Mouse (Mus musculus): Measurements from ENCODE around the gene Fbxl17. TPM values are rescaled to one million over a fixed set of nuclear protein-coding genes. Genes with fewer than 3 reads are reported as not detected.

Gene Fbxl17
- polyA plus RNA-seq, 1 experiment from 2014 or later: 3.1 TPM

DNA sequence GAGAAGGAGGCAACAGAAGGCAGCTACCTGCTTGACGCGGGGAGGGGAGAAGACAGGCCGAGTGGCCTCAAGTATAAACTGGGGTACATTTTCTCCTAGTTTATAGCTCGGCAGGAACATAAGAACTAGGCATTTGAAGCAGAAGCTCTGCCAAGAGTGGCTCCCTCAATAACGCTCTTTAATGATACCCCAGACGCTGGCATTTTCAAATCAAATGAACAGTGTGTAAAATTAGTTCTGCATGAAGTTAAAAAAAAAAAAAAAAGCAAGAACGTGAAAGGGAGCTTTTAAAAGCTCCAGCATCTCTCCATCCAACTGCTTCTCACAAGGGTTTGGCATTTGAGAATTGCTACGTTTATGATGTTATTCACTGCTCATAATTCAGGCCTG is 423.8 kb downstream of the Fbxl17 start:
- Histone ChIP-seq H3K9ac (no peak overlapping the region), H3K4me3 (no peak overlapping the region), H3K9me3 (replicated peaks) (no peaks in the 10 kb centered on the region), H3K4me2 (no peak overlapping the region), H3K36me3 (no peaks in the 10 kb centered on the region), H3K27me3 (replicated peaks) (no peaks in the 10 kb centered on the region), H3K27ac (no peak overlapping the region), H3K4me1 (no peaks in the 10 kb centered on the region)
- WGBS (ENCODE audit: insufficient replicate concordance): 66% methylated on average over 8 of the region's 8 CpGs
- no peak for ATAC-seq

DNA sequence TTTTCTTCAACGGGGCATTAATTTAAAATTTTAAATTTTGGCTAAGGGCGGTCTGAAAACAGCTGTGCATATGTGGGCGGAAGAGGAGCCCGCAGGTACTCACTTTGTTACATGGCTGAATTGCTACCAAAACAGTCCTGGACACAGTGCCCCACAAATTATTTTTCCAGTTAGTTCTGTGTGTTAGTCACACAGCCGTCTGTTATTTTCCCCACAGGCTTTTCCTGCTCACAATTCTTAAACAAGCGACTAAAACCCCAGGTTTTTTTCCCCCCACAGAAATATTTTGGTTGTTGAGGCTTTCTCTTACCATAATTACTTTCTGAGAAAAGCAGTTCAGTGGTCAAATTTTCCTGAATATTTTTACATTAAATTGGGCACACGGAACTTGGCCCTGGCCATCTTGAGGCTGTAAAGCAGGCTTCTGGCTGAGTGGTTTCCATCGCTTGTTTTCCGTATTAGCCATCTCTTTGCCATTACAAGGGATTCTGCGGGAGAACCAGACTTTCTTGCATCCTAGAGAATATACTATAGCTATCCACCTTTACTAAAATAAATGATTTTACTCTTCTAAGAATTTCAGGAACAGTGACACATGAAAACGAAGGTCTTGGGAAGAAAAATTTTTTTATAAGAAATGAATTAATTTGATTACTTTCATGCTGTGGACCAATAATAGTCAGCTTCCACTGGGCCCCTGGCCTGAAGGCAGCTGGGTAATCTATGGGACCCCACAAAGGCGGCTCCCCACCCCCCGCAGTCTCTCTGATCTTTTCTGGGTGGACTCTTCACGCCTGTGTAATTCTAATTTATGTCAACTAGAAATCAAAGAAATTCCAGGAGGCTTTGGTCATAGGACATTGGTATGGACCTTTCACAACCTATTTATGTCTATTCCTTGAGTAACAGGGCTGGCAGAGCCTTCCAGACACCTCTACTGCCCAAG is 424.5 kb downstream of the Fbxl17 start:
- Histone ChIP-seq H3K27me3 (replicated peaks) (no peaks in the 10 kb centered on the region), H3K36me3 (no peaks in the 10 kb centered on the region), H3K9me3 (replicated peaks) (no peaks in the 10 kb centered on the region), H3K27ac (no peak overlapping the region), H3K4me3 (no peak overlapping the region), H3K4me1 (no peaks in the 10 kb centered on the region), H3K4me2 (no peak overlapping the region), H3K9ac (no peak overlapping the region)
- 80% methylated on average over 14 of the region's 14 CpGs for WGBS (ENCODE audit: insufficient replicate concordance)
- ATAC-seq: no peak

DNA sequence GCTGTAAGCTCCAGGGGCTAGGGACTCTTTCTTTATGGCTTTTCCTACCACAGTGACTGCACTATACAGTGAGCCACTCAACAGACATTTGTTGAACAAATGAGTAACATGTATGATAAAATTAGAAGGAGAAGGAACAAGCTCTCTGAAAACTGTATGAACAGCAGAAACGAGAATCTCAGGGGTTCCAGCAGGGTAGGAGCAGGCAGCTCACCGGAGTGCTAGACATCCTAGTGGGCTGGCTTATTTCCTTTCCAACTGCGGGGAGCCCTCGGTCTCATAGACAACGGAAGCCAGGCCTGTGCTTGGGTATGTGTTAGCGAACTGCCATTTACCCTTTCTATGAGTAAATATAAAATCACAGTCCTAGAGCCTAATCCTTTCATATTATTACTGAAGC is 426.5 kb downstream of the Fbxl17 start:
- no peak overlapping the region for H3K27ac ChIP-seq
- H3K36me3 ChIP-seq: no peaks in the 10 kb centered on the region
- H3K4me2 ChIP-seq: no peak overlapping the region
- H3K4me1 ChIP-seq: no peaks in the 10 kb centered on the region
- H3K27me3 ChIP-seq (replicated peaks): no peaks in the 10 kb centered on the region
- no peak overlapping the region for H3K9ac ChIP-seq
- no peak for ATAC-seq
- H3K4me3 ChIP-seq: no peak overlapping the region
- 70% methylated on average over 6 of the region's 6 CpGs for WGBS (ENCODE audit: insufficient replicate concordance)
- no peaks in the 10 kb centered on the region for H3K9me3 ChIP-seq (replicated peaks)

DNA sequence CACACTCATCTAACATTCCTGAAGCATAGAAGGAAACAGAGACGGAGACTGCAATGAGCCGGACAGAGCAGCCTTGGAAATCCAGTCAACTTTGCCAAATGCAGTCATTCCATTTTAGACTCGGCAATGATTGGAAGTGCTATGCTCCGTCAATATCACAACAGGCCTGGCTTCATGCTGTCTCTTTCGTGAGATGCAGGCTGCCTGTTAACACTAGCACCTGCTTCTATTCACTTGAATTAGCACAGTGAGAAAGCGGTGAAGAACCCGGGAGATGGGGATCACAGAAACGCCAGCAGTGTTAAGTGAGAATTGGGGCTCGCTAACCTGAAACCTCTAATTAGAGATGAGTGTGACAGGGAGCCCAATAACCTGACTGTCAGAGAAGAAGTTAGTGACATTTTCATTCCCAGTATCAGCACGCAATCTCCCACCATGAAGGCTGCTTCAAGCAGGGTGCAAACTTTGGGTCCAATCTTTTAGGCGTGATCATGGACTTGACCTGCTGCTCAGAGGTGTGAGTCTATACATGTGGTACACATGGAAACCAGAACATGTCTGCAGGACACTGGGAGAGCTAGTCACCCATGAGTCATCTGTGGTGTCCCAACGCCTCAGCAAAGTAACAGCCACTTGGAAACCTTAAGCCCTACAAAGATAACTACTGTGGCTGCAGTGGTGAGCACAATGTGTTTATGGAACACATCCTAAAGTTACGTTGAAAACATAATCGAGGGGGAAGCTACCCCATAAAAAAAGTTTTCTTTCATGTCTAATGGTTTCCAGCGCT is 428.5 kb downstream of the Fbxl17 start:
- Histone ChIP-seq H3K27ac (no peak overlapping the region), H3K36me3 (no peaks in the 10 kb centered on the region), H3K9ac (no peak overlapping the region), H3K9me3 (replicated peaks) (no peaks in the 10 kb centered on the region), H3K27me3 (replicated peaks) (no peaks in the 10 kb centered on the region), H3K4me3 (no peak overlapping the region), H3K4me1 (no peaks in the 10 kb centered on the region), H3K4me2 (no peak overlapping the region)
- no peak for ATAC-seq
- 78% methylated on average over 15 of the region's 15 CpGs for WGBS (ENCODE audit: insufficient replicate concordance)

DNA sequence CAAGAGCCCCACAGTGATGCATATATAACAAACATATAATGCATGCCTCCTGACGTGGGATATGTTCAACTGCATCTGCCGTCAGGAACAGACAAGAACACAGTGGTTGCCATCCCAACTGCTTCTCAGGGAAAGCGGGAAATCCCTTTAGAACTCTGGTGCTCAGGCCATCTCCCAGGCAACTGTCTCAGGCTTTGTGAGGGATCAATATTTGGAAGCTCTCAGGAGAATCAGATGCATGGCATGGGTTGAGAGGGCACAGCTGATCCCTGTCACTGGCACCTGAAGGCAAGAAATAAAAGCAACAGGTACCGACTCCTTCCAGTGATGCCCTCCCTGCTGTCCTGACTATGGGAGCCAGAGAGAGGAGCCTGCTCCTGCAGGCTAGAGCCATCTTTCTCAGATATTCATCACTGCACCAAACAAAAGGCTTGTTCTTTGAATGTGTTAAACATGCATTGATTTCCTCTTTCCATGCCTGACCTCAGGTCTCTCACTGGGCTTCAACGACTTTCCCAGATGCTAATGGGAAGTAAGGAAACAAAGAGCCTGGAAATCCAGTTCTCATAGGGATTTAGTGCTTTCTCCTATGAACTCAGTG is 429.6 kb downstream of the Fbxl17 start:
- no peak overlapping the region for H3K4me3 ChIP-seq
- H3K4me1 ChIP-seq: no peaks in the 10 kb centered on the region
- no peaks in the 10 kb centered on the region for H3K36me3 ChIP-seq
- WGBS (ENCODE audit: insufficient replicate concordance): 75% methylated on average over 5 of the region's 5 CpGs
- H3K27me3 ChIP-seq (replicated peaks): no peaks in the 10 kb centered on the region
- H3K9me3 ChIP-seq (replicated peaks): no peaks in the 10 kb centered on the region
- ATAC-seq: no peak
- no peak overlapping the region for H3K27ac ChIP-seq
- H3K9ac ChIP-seq: no peak overlapping the region
- no peak overlapping the region for H3K4me2 ChIP-seq

DNA sequence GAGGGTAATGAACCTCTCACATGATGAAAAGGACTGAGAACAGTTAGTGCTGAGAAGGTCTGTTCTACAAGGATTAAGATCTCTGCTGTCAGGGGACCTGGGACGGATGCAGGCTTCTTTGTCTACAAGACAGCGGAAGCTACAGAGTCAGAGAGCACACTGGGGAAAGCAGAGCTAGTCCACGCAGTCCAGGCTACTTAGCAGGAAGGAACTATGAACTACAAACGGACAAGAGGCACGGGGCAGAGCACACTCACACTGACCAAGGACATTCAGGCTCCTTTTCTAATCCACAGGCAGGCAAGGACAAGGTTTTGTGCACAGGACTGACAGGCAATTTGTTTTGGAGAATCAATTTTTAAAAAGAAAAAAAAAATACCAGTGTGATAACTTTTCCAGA is 437.0 kb downstream of the Fbxl17 start:
- Histone ChIP-seq H3K36me3 (no peaks in the 10 kb centered on the region), H3K9me3 (replicated peaks) (no peaks in the 10 kb centered on the region), H3K4me1 (no peaks in the 10 kb centered on the region), H3K27me3 (replicated peaks) (no peaks in the 10 kb centered on the region), H3K4me2 (no peak overlapping the region), H3K4me3 (no peak overlapping the region), H3K9ac (no peak overlapping the region), H3K27ac (no peak overlapping the region)
- WGBS (ENCODE audit: insufficient replicate concordance): 57% methylated on average over 5 of the region's 5 CpGs
- no peak for ATAC-seq

DNA sequence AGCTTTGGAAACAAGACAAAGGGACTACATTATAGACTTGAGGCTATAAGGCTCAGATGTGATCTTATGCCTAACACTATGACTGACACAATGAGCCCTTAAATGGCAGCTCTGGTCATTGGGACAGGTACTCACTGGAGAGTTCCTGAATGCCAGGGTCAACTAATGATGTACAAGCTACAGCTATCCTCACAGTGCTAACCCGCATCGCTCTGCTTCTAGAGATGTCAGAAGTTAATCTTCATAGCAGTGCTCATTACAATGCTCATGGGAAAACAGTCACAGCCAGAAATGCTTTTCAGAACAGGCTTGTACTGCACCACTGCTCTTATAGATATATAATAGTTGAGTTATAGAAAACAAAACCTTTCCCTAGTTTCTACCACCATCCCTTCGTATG is 438.0 kb downstream of the Fbxl17 start:
- WGBS (ENCODE audit: insufficient replicate concordance): 82% methylated on average over 3 of the region's 3 CpGs
- no peak overlapping the region for H3K4me3 ChIP-seq
- H3K4me2 ChIP-seq: no peak overlapping the region
- no peak for ATAC-seq
- no peak overlapping the region for H3K9ac ChIP-seq
- no peak overlapping the region for H3K27ac ChIP-seq
- no peaks in the 10 kb centered on the region for H3K36me3 ChIP-seq
- H3K9me3 ChIP-seq (replicated peaks): no peaks in the 10 kb centered on the region
- no peaks in the 10 kb centered on the region for H3K27me3 ChIP-seq (replicated peaks)
- H3K4me1 ChIP-seq: no peaks in the 10 kb centered on the region

DNA sequence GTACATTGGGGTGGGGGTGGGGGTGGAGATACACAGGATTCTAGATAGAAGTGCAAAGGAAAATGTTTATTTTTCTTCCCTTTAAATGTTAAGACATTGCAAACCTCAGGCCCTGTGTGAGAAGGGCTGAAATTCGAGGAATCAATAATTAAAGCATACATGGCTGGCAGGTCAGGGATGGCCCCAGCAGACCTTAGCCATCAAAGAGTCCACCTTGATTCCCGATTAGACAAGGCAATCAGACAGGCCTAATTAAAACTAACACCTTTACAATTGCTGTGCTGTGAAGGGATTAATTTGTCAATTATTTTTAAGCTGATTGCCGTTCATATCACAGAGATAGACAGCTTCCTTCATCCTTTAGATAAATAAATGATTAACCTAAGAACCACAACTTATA is 439.0 kb downstream of the Fbxl17 start:
- no peak overlapping the region for H3K4me3 ChIP-seq
- H3K36me3 ChIP-seq: no peaks in the 10 kb centered on the region
- H3K27me3 ChIP-seq (replicated peaks): no peaks in the 10 kb centered on the region
- 63% methylated on average over 3 of the region's 3 CpGs for whole genome bisulfite sequencing (ENCODE audit: insufficient replicate concordance)
- no peaks in the 10 kb centered on the region for H3K4me1 ChIP-seq
- no peak for ATAC-seq
- no peak overlapping the region for H3K9ac ChIP-seq
- H3K27ac ChIP-seq: no peak overlapping the region
- H3K4me2 ChIP-seq: no peak overlapping the region
- H3K9me3 ChIP-seq (replicated peaks): no peaks in the 10 kb centered on the region

DNA sequence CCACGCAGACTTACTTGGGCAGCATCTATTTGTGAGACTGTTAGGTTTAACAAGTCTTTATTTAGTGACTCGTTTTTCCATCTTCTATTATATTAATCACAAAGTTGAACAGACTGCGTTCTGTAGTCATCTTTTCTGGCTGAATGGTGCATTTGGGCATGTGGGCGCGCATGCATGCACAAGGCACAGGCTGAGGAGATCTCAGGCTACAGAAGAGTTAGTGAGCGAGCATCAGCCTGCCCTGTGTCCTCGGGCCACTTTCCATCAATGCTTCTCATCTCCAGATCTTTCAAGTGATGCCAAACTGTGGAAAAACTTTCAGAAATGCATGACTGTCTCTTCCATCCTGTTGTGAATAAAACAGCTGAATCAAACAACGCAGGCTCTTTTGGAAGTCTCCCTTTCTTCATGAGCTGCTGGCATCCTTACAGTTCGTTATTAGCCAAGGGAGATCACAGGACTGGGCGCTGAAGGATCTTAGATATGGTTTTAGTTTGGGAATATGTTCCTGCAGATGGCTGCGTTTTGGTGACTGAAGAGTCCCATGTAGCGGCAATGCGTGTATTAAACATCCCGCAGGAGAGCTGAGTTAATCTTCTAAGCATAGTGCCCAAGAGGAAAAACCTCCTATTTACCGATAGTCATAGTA is 442.0 kb downstream of the Fbxl17 start:
- no peak for ATAC-seq
- 81% methylated on average over 15 of the region's 15 CpGs for WGBS (ENCODE audit: insufficient replicate concordance)

DNA sequence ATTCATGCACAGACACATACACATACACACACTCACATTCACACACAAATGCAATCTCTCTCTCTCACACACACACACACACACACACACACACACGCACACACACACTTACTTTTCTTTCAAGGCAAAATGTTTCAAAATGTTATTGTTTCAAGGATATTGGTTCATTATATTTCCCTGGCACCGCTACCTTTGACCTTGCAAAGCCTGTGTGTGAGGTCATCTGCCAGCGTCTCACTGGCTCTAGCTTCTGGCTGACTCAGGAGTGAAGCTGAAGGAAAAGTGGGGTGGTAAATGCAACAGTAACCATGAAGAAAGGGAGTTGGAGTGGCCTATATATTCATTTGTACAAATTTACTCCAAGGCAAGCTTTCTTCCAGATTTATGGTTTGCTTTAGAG is 442.8 kb downstream of the Fbxl17 start:
- H3K36me3 ChIP-seq: no peaks in the 10 kb centered on the region
- H3K27me3 ChIP-seq (replicated peaks): no peaks in the 10 kb centered on the region
- H3K27ac ChIP-seq: no peak overlapping the region
- H3K9ac ChIP-seq: no peak overlapping the region
- 77% methylated on average over 3 of the region's 3 CpGs for WGBS (ENCODE audit: insufficient replicate concordance)
- no peaks in the 10 kb centered on the region for H3K9me3 ChIP-seq (replicated peaks)
- no peak overlapping the region for H3K4me3 ChIP-seq
- no peak overlapping the region for H3K4me2 ChIP-seq
- H3K4me1 ChIP-seq: no peaks in the 10 kb centered on the region
- ATAC-seq: no peak

More for the DNA sequence above, 442.0 kb downstream of the Fbxl17 start:
- Histone ChIP-seq H3K9ac (no peak overlapping the region), H3K9me3 (replicated peaks) (no peaks in the 10 kb centered on the region), H3K4me3 (no peak overlapping the region), H3K4me1 (no peaks in the 10 kb centered on the region), H3K4me2 (no peak overlapping the region), H3K27ac (no peak overlapping the region), H3K36me3 (no peaks in the 10 kb centered on the region), H3K27me3 (replicated peaks) (no peaks in the 10 kb centered on the region)

DNA sequence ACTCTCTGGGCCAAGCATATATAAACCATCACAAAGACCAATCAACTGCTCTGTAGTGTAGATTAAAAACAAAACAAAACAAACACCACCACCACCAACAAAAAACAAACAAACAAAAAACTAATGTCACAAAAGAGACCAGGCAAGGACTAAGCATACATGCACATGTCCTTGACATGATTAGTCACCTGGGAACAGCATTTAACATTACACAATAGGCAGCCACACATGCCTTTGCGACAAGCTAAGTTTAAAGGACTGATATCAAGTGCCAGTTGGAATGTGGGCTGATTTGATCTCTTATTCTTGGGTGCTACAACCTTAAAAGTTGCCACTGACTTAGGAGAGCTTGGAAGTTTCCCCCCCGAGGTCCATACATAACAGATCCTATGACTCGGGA is 446.5 kb downstream of the Fbxl17 start:
- H3K9ac ChIP-seq: no peak overlapping the region
- no peaks in the 10 kb centered on the region for H3K9me3 ChIP-seq (replicated peaks)
- WGBS (ENCODE audit: insufficient replicate concordance): 67% methylated on average over 3 of the region's 3 CpGs
- H3K27ac ChIP-seq: no peak overlapping the region
- H3K4me1 ChIP-seq: no peaks in the 10 kb centered on the region
- no peak overlapping the region for H3K4me3 ChIP-seq
- H3K4me2 ChIP-seq: no peak overlapping the region
- H3K27me3 ChIP-seq (replicated peaks): no peaks in the 10 kb centered on the region
- no peaks in the 10 kb centered on the region for H3K36me3 ChIP-seq
- no peak for ATAC-seq

DNA sequence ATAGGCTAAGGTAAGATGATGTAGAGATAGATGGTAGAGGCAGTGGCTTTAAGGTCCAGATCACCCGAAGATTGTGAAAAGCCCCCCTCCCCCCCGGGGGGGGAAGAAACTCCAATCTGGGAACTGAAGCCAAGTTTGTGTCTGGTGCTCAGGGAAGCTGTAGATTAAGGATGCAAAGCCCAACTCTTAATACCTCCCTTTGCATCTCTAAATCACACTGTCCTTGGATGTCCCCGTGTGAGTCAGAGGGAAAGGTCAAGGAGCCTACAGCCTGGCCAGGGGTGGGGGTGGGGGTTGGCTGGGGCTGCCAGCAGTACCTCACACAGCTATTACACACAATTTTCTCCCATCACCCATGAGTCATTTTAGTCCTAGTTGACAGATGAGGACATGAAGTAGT is 453.4 kb downstream of the Fbxl17 start:
- Histone ChIP-seq H3K27me3 (replicated peaks) (no peaks in the 10 kb centered on the region), H3K36me3 (no peaks in the 10 kb centered on the region), H3K9me3 (replicated peaks) (no peaks in the 10 kb centered on the region), H3K4me1 (no peaks in the 10 kb centered on the region), H3K27ac (no peak overlapping the region), H3K9ac (no peak overlapping the region), H3K4me2 (no peak overlapping the region), H3K4me3 (no peak overlapping the region)
- 57% methylated on average over 3 of the region's 3 CpGs for WGBS (ENCODE audit: insufficient replicate concordance)
- no peak for ATAC-seq
